Mouse (Mus musculus): ENCODE measurements around the gene Fth1. TPM values are rescaled to one million over a fixed set of nuclear protein-coding genes. Genes with fewer than 3 reads are reported as not detected.

Fth1 gene
- polyA plus RNA-seq, 1 experiment from 2014 or later, result 1,524 TPM

DNA sequence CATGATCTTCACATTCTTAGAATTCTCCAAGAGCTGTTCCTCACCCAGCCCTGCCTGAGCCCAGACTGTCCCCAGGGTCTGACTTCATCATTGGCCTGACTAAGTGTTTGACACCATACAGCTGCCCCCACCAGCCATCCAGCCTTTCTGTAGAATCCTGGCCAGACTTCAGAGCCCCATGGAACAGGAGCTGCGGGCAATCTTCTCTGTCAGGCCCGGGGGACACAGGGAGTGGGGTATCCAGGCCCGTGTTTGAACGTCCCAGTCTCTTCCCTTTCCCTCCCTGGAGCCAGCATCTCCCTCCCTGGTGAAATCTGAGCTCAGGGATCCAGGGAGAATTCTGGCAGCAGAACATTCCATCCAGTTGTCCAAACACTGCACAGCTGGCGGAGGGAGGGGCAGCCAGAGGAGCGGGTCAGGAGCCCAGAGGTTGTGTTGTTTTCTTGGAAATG, 32.5 kb downstream of the Fth1 start:
- H3K27ac ChIP-seq (ENCODE audit: low read length), result peak overlapping the region; percentile 91
- ATAC-seq (ENCODE audit: insufficient number of reproducible peaks, insufficient read depth, low FRiP score, low read depth), result peak; percentile 40; the same call in 1 of the 2 replicates
- no peaks in the 10 kb centered on the region for H3K9me3 ChIP-seq (ENCODE audit: control insufficient read depth, low read depth, low read length)
- no peaks in the 10 kb centered on the region for H3K27me3 ChIP-seq (ENCODE audit: control insufficient read depth, insufficient read depth, low read length)
- WGBS, result 13% methylated on average over 6 of the region's 6 CpGs
- H3K36me3 ChIP-seq (ENCODE audit: control insufficient read depth, insufficient read depth, low read length), result no peaks in the 10 kb centered on the region
- peaks cover 19% of the 10 kb centered on the region for H3K4me1 ChIP-seq (ENCODE audit: control insufficient read depth, insufficient read depth, low read length)
- no peak overlapping the region for H3K9ac ChIP-seq (replicated peaks; ENCODE audit: low read depth, low read length)
- H3K4me3 ChIP-seq (ENCODE audit: low read depth, low read length), result no peak overlapping the region
- H3K4me2 ChIP-seq (replicated peaks; ENCODE audit: low read depth, low read length), result no peak overlapping the region

DNA sequence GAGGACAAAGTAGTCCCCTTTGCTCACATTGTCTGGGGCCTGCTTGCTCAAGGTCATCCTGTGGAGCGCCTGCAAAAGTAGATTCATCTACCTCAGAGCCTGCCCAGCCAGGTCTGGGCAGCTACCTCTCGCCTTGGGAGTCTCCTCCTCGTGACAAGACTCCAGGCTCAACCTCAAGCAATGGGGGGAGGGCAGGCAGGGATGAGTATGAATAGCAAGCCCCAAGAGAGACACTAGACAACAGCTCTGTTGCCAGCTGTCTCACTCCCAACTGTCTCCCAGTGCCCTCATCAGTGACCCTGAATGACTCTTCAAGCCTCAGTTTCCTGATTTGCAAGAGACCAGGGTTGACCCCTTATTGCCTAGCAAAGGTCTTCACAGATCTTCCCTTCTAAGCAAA, 33.0 kb downstream of the Fth1 start:
- WGBS, result 22% methylated on average over 3 of the region's 3 CpGs
- Histone ChIP-seq H3K36me3 (ENCODE audit: control insufficient read depth, insufficient read depth, low read length) (no peaks in the 10 kb centered on the region), H3K4me3 (ENCODE audit: low read depth, low read length) (no peak overlapping the region), H3K27me3 (ENCODE audit: control insufficient read depth, insufficient read depth, low read length) (no peaks in the 10 kb centered on the region), H3K27ac (ENCODE audit: low read length) (peak overlapping the region; percentile 91), H3K9me3 (ENCODE audit: control insufficient read depth, low read depth, low read length) (no peaks in the 10 kb centered on the region), H3K4me2 (replicated peaks; ENCODE audit: low read depth, low read length) (no peak overlapping the region), H3K4me1 (ENCODE audit: control insufficient read depth, insufficient read depth, low read length) (peaks cover 20% of the 10 kb centered on the region), H3K9ac (replicated peaks; ENCODE audit: low read depth, low read length) (no peak overlapping the region)
- no peak for ATAC-seq (ENCODE audit: insufficient number of reproducible peaks, insufficient read depth, low FRiP score, low read depth)

DNA sequence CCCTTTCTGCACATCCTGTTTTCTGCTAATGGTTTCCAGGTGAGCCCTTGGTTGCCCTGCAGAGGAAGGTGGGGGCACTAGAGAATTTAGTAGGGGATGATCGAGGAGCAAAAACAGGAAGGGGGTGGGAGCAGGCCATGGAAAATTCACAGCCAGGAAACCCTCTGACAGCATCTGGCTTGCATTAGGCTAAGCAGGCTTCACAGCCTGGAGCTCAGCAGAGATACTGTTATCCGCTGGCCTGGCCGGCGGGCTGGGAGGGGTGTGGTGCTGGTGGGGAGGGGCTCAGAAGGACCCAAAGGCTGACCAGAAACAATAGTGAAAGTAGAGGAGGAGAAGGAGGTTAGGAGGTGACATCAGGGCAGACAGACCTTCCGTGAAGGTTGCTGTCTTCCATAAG, 33.5 kb downstream of the Fth1 start:
- 24% methylated on average over 5 of the region's 5 CpGs for WGBS
- no peaks in the 10 kb centered on the region for H3K9me3 ChIP-seq (ENCODE audit: control insufficient read depth, low read depth, low read length)
- no peak overlapping the region for H3K9ac ChIP-seq (replicated peaks; ENCODE audit: low read depth, low read length)
- H3K4me3 ChIP-seq (ENCODE audit: low read depth, low read length), result no peak overlapping the region
- no peaks in the 10 kb centered on the region for H3K36me3 ChIP-seq (ENCODE audit: control insufficient read depth, insufficient read depth, low read length)
- H3K27me3 ChIP-seq (ENCODE audit: control insufficient read depth, insufficient read depth, low read length), result no peaks in the 10 kb centered on the region
- no peak for ATAC-seq (ENCODE audit: insufficient number of reproducible peaks, insufficient read depth, low FRiP score, low read depth)
- peak overlapping the region; percentile 91; the same call in 1 of the 2 replicates for H3K27ac ChIP-seq (ENCODE audit: low read length)
- H3K4me2 ChIP-seq (replicated peaks; ENCODE audit: low read depth, low read length), result no peak overlapping the region
- peaks cover 26% of the 10 kb centered on the region for H3K4me1 ChIP-seq (ENCODE audit: control insufficient read depth, insufficient read depth, low read length)

DNA sequence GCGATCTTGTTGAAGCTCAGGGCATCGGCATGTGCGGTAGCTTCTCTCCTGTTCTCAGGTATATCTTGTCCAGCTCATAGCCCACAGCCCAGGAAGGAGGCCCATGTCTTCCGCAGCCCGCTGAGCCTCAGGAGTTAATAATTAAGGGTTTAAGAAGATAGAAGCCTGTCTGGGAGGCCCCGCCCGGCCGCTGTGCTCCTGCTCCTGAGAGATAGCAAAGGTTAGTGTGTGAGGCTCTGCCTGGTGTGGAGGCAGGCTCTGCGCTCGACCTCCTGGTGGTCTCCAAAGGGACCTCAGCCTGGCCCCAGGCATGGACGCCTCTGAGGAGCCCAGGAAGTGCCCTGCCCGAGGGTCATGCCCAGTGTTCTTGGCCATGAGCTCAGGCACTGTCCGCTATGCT, 34.4 kb downstream of the Fth1 start:
- no peak overlapping the region for H3K4me3 ChIP-seq (ENCODE audit: low read depth, low read length)
- no peak for ATAC-seq (ENCODE audit: insufficient number of reproducible peaks, insufficient read depth, low FRiP score, low read depth)
- H3K9ac ChIP-seq (replicated peaks; ENCODE audit: low read depth, low read length), result no peak overlapping the region
- H3K27me3 ChIP-seq (ENCODE audit: control insufficient read depth, insufficient read depth, low read length), result no peaks in the 10 kb centered on the region
- H3K27ac ChIP-seq (ENCODE audit: low read length), result no peak overlapping the region
- no peaks in the 10 kb centered on the region for H3K36me3 ChIP-seq (ENCODE audit: control insufficient read depth, insufficient read depth, low read length)
- no peaks in the 10 kb centered on the region for H3K9me3 ChIP-seq (ENCODE audit: control insufficient read depth, low read depth, low read length)
- no peak overlapping the region for H3K4me2 ChIP-seq (replicated peaks; ENCODE audit: low read depth, low read length)
- peaks cover 30% of the 10 kb centered on the region for H3K4me1 ChIP-seq (ENCODE audit: control insufficient read depth, insufficient read depth, low read length)
- 60% methylated on average over 13 of the region's 13 CpGs for WGBS

DNA sequence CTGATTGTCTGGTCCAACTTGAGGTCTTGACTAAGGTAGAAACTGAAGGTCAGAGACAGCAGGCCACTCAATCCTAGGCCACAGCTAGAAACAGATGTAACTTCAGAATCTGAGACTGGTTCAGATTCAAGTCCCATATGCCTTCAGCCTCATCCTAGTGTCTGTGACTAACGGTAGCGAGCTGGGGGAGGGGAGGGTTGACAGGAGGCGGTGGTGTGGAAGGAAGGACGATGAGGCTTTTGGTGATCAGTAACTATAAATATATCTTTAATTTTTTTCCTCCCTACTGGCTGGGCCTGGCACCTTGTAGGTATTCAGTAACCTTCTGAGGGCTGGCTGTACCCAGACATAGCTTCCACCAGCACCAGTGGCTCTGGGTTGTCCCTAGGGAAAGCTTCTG, 35.0 kb downstream of the Fth1 start:
- Histone ChIP-seq H3K27ac (ENCODE audit: low read length) (no peak overlapping the region), H3K36me3 (ENCODE audit: control insufficient read depth, insufficient read depth, low read length) (no peaks in the 10 kb centered on the region), H3K9ac (replicated peaks; ENCODE audit: low read depth, low read length) (no peak overlapping the region), H3K9me3 (ENCODE audit: control insufficient read depth, low read depth, low read length) (no peaks in the 10 kb centered on the region), H3K4me3 (ENCODE audit: low read depth, low read length) (no peak overlapping the region), H3K4me2 (replicated peaks; ENCODE audit: low read depth, low read length) (no peak overlapping the region), H3K4me1 (ENCODE audit: control insufficient read depth, insufficient read depth, low read length) (peaks cover 30% of the 10 kb centered on the region), H3K27me3 (ENCODE audit: control insufficient read depth, insufficient read depth, low read length) (no peaks in the 10 kb centered on the region)
- ATAC-seq (ENCODE audit: insufficient number of reproducible peaks, insufficient read depth, low FRiP score, low read depth), result no peak
- 75% methylated on average over 4 of the region's 4 CpGs for WGBS

DNA sequence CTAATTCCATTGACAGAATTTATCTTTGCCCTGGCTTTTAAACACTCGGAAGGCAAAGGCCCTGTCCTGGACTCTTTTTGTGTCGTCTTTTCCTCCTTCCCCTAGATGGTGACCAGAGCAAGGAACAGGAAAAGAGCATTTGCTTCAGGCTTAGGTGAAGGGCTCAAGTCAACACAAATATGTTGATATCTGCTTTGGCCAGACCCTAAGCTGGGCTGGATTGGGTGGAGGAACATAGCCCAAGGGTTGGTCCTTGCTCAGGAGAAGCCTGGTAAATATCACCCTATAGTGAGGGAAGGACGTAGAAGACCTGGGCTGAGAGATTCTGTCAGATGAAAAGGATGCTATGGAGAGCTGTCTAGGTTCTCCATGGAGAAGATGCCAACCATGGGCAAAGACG, 35.8 kb downstream of the Fth1 start:
- H3K27ac ChIP-seq (ENCODE audit: low read length), result no peak overlapping the region
- no peaks in the 10 kb centered on the region for H3K36me3 ChIP-seq (ENCODE audit: control insufficient read depth, insufficient read depth, low read length)
- H3K9me3 ChIP-seq (ENCODE audit: control insufficient read depth, low read depth, low read length), result no peaks in the 10 kb centered on the region
- no peak overlapping the region for H3K4me2 ChIP-seq (replicated peaks; ENCODE audit: low read depth, low read length)
- H3K9ac ChIP-seq (replicated peaks; ENCODE audit: low read depth, low read length), result no peak overlapping the region
- no peak for ATAC-seq (ENCODE audit: insufficient number of reproducible peaks, insufficient read depth, low FRiP score, low read depth)
- H3K4me1 ChIP-seq (ENCODE audit: control insufficient read depth, insufficient read depth, low read length), result peaks cover 30% of the 10 kb centered on the region
- H3K27me3 ChIP-seq (ENCODE audit: control insufficient read depth, insufficient read depth, low read length), result no peaks in the 10 kb centered on the region
- WGBS, result 86% methylated on average over 4 of the region's 4 CpGs
- no peak overlapping the region for H3K4me3 ChIP-seq (ENCODE audit: low read depth, low read length)

DNA sequence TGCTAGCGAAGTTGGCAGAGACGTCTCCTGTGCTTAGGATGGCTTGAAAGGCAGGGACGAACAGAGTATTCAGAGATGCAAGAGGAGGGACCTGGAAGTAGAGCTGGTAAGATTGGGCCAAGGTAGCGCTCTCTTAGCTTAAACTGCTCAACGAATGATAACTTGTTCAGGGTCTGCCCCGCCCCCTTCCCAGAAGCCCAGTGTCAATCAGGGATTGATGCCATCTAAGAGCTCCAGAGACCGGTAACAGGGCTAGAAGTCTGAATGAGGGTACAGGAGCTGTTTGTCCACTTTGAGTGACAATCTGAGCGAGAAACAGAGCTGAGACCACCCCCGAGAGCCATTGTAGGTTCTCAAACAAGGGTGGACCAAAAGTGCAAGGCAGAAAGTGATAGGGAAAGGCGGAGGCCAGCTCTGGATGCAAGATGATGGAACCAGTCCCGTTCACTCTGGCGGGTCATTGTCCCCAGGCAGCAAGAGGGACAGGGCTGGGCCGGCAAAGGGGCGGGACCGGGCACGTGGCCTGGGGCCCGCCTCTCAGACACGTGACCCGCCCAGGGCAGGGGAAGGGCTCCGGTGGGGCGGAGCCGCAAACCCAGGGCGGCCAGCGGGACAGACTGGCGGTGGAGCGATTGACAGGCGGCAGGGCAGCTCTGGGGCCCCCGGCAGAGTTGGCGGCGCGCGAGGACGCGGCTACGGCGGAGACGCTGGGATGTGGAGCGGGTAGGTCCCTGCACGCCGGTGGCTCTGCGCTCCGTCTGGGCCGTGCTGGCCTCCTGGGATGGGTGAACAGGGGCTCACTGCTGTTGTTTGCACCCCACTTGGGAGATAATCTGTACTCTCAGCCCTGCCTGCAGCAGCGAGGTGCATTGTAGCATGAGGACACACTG, 37.5 kb downstream of the Fth1 start:
- 6% methylated on average over 44 of the region's 44 CpGs for WGBS
- H3K4me1 ChIP-seq (ENCODE audit: control insufficient read depth, insufficient read depth, low read length), result peaks cover 35% of the 10 kb centered on the region
- no peaks in the 10 kb centered on the region for H3K36me3 ChIP-seq (ENCODE audit: control insufficient read depth, insufficient read depth, low read length)
- H3K9me3 ChIP-seq (ENCODE audit: control insufficient read depth, low read depth, low read length), result no peaks in the 10 kb centered on the region
- peak overlapping the region; percentile 95 for H3K4me2 ChIP-seq (replicated peaks; ENCODE audit: low read depth, low read length)
- no peaks in the 10 kb centered on the region for H3K27me3 ChIP-seq (ENCODE audit: control insufficient read depth, insufficient read depth, low read length)
- no peak overlapping the region; the same call in 1 of the 2 replicates for H3K27ac ChIP-seq (ENCODE audit: low read length)
- H3K9ac ChIP-seq (replicated peaks; ENCODE audit: low read depth, low read length), result peak overlapping the region; percentile 61
- peak overlapping the region; percentile 55 for H3K4me3 ChIP-seq (ENCODE audit: low read depth, low read length)
- ATAC-seq (ENCODE audit: insufficient number of reproducible peaks, insufficient read depth, low FRiP score, low read depth), result peak; percentile 94

DNA sequence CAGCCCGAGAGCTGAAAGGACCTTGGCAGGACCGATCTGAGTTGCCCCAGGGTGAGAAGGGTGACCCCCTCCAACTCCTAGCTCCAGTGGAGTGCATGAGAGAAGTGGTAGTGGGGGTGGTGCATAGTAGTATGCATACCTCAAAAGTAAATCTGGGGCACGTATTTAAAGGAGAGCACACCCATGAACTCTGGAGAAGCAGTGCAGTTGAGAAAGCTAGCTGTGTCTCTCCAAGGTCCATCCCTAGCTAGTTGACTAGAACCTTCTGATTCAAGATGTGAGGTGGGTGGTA, 38.1 kb downstream of the Fth1 start:
- Histone ChIP-seq H3K4me1 (ENCODE audit: control insufficient read depth, insufficient read depth, low read length) (peaks cover 31% of the 10 kb centered on the region), H3K27me3 (ENCODE audit: control insufficient read depth, insufficient read depth, low read length) (no peaks in the 10 kb centered on the region), H3K4me3 (ENCODE audit: low read depth, low read length) (peak overlapping the region; percentile 55), H3K9ac (replicated peaks; ENCODE audit: low read depth, low read length) (peak overlapping the region; percentile 61), H3K4me2 (replicated peaks; ENCODE audit: low read depth, low read length) (peak overlapping the region; percentile 95), H3K36me3 (ENCODE audit: control insufficient read depth, insufficient read depth, low read length) (no peaks in the 10 kb centered on the region), H3K9me3 (ENCODE audit: control insufficient read depth, low read depth, low read length) (no peaks in the 10 kb centered on the region), H3K27ac (ENCODE audit: low read length) (no peak overlapping the region)
- WGBS, result under 1% methylated on average over 3 of the region's 3 CpGs
- ATAC-seq (ENCODE audit: insufficient number of reproducible peaks, insufficient read depth, low FRiP score, low read depth), result no peak
